Mouse (Mus musculus) G1E (cell line): ENCODE measurements around the gene Olfr816.

Experiments
- CTCF ChIP-seq: IDR thresholded peaks from 2 replicates; pipeline ENCODE4 v1.5.1; 2012; ENCODE audit warnings: low read depth, low read length, inconsistent platforms, mixed read lengths
- GATA1 ChIP-seq: IDR thresholded peaks from 2 replicates; pipeline ENCODE4 v1.6.1; 2012; ENCODE audit warnings: borderline replicate concordance, low read length, inconsistent platforms, mixed read lengths
- POLR2AphosphoS5 ChIP-seq: IDR thresholded peaks from 2 replicates; pipeline ENCODE4 v1.6.1; 2012; ENCODE audit warnings: low read depth, low read length, inconsistent platforms; ENCODE audit not compliant: insufficient replicate concordance
- TAL1 ChIP-seq: conservative IDR thresholded peaks from 2 replicates; pipeline ENCODE4 v1.6.1; 2012; ENCODE audit warnings: low read depth, low read length, inconsistent platforms, mixed read lengths

DNA sequence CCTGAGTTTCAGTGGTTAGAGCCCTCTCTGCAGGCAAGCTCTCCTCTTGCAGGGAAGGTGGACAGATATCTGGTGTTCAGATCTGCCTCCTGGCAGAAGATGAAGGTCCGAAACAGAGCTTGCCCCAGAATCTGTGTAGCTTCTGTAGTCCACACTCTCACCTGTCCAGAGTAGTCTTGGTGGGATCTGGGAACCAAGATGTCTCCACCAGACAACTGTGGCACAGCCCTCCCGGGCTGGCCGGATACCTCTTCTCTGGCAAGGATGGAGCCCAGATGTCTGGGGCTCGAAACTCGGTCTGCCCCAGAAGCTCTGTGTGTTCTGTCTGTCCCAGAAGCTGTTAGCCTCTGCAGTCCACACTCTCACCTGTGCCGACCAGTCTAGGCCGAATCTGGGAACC, 29.5 kb downstream of the Olfr816 start:
- no peak for TF ChIP-seq CTCF
- TF ChIP-seq TAL1 = no peak
- no peak for TF ChIP-seq POLR2AphosphoS5
- TF ChIP-seq GATA1 = no peak
